Mouse (Mus musculus) spleen, postnatal 10 days (tissue): ENCODE data around the gene S100a4.
A peak's percentile ranks its signal among the peaks of the same experiment; 100 is the strongest.

Experiments
- DNase-seq, 2 experiments: peaks; one replicate each; pipeline ENCODE4 v3.0.0; 2021 to 2022; ENCODE audit warnings: low spot score in 2 of 2

Gene S100a4

DNA sequence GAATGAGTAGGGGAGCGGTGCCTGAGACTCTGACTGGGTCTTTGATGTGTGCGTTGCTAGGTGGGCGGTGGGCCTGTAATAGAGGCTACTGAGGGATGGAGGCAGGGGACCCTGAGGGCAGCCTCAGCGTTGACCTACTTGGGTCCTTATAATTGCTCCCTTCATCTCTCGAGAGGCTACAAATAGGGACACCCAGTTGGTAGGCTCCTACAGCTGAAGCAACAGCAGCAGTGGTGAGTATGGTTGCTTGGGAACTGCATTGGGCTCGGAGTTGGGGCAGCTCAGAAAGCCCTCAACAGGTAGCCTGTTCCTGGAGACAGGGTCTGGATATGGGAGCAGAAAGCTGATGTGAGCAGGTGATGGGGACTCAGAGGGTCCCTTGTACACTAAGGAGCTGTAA, 3.5 kb upstream of the S100a4 start:
- no peak for DNase-seq

DNA sequence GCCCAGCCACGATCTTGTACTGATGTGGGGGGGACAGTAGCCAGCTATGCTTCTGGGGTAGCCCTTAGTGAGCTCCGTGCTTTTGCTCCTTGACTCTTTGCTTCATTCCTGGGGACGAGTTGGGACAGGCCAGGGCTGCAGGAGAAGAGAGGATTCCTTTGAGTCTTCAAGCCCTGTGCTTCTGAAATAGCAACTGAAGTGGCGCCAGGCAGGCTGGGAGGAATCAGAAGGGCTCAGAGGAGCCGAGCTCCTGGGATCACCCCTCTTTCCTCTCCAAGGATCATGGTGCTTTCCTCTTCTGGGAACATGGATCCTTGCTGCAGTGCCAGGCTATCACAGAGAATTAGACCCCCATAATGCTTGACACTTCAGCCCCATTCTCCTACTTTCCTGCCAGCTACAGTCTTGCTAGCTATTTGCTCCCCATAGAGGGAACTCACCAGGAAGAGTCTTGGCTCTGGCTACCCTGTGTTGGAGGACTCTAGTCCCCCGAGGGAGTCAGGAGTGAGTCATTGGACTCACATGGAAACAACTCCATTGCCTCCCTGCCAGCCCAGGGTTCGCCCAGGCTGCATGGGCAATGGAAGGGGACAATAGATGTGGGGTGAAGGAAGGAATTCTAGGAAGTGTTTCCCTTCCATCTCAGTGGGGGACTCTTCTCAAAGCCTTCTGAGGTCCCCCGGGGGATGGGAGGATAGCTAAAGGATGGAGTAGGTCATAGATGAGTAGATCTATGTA, 2.9 kb upstream of the S100a4 start:
- DNase-seq = no peak

DNA sequence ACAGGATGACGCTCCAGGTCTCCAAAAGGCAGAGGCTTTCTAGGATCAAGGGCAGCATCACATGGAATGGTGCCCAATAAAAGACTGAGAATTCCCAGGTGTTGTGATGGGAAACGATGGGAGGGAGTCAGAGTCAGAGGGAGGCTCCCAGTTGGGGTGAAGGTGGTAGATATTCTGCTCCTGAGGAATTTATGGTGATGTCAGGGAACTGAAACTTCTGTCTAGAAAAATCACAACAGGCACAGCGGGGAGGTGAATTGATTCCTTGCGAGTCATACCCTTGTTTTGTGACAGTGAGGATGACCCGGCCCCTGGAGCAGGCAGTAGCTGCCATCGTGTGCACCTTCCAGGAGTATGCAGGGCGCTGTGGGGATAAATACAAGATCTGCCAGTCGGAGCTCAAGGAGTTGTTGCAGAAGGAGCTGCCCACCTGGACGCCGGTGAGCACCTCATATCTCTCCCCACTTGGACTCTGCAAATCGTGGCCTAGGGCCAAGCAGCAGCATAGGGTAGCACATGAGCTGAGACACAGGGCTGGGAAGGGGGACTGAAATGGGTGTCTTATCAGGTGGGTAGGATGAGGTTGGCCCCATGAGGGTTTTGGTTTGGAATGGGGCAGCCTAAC, 2.0 kb upstream of the S100a4 start, which contains the start of gene Gm42674:
Gene Gm42674 (plus strand): TSS at position 419 of the 625 bp plus-strand sequence.
- DNase-seq = no peak

DNA sequence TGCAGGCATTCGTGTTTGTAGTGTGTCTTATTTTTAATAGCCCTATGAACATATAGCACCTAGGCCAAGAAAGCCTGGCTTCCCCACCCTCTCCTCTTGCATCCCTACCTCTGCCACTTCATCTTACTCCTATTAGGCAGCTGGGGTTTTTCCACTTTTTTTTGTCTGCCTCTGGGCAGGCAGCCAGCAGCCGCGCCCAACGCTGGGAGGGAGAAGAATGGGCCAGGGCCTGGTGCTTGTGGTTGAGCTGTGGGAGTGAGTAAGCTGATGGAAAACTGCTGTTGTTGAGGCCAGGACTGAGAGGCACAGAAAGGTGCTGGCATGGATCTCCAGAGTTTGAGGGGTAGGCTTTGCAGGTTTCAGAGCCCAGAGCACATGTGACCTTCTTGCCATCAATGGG, 845 bp downstream of the S100a4 start:
- peak in 1 of 2 experiments; percentile 39 for DNase-seq

DNA sequence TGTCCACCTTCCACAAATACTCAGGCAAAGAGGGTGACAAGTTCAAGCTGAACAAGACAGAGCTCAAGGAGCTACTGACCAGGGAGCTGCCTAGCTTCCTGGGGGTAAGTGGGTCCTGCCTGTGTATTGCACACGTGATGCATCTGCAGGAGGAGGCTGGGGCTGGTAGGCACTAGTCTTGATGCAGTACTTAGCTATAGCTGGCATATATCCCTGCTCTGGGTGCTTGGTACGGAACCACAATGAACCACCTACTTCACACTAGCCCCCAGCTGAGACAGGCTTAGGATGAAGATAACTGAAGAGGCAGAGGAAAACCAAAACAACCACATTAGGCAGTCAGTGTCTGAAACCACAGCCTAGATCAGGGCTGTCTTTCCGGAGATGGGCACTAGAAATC, 1.5 kb downstream of the S100a4 start:
- DNase-seq = no peak

DNA sequence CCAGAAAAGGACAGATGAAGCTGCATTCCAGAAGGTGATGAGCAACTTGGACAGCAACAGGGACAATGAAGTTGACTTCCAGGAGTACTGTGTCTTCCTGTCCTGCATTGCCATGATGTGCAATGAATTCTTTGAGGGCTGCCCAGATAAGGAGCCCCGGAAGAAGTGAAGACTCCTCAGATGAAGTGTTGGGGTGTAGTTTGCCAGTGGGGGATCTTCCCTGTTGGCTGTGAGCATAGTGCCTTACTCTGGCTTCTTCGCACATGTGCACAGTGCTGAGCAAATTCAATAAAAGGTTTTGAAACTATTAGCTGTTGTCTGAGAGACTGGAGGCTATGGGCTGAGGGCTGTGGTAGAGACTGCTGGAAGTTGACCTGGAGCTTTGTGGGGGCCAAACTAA, 2.2 kb downstream of the S100a4 start:
- no peak for DNase-seq

DNA sequence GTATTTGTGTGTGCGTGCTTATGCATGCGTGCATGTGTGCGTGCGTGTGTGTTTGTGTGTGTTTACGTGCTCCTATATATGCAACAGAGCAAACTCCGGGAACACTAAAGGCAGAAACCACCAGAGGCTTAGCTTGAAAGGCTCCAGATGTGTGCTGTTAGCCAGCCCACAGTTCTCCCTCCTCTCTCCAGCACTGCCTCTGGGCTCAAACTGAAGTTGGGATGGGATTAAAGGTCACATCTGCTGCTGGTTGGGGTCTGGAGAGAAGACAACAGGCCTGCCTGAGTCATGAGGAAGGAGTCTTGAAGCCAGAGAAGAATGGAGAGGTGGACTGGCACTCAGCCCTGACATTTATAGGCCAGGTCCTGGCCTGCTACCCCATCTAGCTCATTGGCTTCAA, 2.6 kb downstream of the S100a4 start:
- no peak for DNase-seq

DNA sequence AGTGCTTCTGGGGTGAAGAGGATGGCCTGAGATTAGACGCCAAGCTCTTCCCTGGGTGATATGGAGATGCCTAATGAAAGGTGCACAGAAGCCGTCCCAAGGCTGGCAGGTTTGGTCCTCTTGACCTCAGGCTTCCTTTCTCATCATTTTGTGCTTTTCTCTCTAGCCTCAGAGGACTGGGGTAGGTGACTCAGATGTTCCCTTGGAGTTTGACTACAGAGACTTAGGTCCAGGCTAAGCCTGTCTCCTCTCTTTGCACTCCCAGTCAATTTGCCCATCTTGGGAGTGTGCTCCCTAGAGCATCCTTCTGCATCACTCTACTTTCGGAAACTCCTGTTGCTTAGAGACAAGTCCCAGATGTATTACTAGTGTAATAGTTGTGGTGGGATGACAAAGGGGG, 3.8 kb downstream of the S100a4 start:
- no peak for DNase-seq

DNA sequence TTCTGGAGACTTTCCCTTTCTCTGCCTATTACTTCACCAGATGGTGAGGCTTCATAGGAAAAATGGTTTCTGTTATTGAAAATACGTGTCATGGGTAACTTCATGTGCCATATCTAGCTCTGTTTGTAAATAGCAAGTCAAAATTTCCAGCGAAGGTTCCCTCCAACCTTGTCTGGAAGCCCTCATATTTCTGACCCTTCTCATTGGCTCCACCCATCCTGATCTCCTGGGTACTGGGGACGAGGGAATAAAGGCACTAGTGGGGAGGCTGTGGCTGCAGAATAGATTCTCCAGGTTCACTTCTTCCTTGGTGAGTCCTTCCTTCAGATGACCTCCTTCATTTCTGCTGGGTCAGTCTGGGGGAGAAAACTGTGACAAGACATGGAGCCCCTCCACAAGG, 4.7 kb downstream of the S100a4 start, which contains the start of gene S100a5:
Gene S100a5 (plus strand): TSS at position 301 of the 400 bp plus-strand sequence.
- no peak for DNase-seq

DNA sequence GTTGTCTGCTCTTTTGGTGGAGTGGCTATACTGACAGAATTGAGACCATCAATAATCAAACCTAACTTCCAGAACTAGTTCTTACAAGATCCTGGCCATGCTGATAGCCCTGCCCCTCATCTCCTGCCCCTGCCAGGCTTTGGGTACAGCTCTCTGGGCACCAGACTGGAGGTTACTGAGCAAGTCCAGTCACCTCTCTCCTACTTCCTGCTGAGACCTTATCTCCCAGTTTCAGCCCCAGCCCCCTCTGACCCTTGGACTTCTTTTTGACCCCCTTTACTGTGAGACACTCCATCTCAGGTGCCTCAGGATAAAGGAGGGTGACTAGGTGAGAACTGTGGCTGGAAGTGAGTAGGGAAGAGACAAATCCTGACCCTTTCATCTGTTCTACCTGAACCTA, 5.5 kb downstream of the S100a4 start:
- DNase-seq = no peak

DNA sequence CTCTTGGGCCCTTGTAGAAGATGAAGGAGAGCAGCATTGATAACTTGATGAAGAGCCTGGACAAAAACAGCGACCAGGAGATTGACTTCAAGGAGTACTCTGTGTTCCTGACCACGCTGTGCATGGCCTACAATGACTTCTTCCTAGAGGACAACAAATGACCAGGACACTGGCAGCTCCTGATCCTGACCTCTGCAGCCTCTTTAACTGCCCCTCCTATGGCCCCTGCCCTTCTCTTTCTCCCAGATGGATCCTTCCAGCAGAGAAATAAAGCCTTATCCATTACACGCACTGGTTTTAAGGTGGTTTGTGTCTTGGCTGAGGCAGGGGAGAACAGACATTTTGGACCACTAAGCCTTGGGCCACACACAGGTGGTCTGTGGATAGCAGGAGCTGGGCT, 7.9 kb downstream of the S100a4 start:
- DNase-seq = no peak

DNA sequence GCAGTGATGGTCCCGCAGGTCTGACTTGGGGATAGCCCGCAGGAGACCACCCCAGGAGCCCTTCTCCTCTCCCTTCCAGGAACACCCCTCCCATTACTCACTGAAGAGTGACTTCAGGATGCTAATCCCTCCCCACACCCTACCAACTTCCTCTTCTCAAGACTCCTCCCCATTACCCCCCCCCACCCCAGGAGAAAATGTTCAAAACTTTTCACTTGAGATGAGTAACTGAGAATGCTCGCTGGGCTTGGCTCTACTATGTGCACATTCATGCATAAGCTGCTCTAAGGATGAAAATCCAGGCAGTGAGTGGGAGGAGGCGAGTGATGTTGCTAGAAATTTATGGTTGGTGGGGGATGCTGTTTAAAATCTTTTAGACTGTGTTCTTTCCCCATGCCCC, 8.5 kb downstream of the S100a4 start:
- DNase-seq = no peak

DNA sequence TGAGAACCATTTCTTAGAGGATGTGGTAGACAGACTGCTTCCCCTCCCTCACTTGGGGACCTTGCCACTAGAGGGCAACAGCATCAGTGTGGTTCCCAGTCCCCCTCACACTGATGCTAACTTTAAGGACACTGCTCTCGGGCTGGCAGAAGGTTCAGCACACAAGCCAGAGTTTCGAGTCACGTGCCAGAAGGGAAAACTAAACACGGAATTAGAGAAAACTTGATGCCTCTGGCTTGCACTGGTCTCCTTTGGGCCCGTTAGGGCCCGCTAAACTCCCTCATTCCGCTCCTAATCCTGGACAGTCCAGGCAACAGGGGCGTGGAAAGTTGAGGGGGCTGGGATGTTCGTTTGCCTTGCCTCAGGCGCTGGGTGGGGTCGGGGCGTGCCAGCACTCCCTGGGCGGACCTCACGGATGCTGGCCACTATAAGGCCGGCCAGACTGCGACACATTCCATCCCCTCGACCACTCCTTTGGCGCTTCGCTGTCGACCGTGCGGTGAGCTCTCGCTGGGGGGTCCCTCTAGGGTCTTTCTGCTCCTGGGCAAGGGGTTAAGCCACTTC, 9.2 kb downstream of the S100a4 start, which contains the start of gene S100a6:
Gene S100a6 (plus strand): TSS at position 155 of the 564 bp plus-strand sequence.
- peak in 1 of 2 experiments; percentile 80 for DNase-seq

DNA sequence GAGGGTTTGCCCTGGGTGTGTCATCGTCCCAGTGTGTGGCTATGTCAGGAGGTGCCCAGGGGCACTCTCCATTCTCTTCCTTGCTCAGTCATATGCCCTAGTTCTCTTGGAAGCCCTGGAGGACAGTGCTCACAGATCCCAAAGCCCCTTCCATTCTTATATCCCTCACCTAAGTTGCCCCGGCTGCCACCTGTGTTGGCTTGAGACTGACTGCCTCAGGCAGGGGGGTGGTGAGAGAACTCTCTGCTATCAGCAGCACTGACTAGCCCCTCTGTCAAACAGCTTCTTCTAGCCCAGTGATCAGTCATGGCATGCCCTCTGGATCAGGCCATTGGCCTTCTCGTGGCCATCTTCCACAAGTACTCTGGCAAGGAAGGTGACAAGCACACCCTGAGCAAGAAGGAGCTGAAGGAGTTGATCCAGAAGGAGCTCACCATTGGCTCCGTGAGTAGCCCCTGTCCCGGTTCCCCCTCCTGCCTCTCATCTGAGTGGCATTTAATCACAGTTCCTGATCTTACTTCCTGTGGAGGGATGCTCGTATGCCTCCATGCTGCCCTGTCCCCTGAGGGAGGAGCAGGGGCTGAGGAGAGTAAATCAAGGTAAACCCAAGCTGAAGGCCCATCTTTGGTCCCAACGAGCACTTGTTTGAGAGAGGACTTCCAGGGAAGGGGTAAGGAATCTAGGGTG, 10.0 kb downstream of the S100a4 start:
- no peak for DNase-seq

DNA sequence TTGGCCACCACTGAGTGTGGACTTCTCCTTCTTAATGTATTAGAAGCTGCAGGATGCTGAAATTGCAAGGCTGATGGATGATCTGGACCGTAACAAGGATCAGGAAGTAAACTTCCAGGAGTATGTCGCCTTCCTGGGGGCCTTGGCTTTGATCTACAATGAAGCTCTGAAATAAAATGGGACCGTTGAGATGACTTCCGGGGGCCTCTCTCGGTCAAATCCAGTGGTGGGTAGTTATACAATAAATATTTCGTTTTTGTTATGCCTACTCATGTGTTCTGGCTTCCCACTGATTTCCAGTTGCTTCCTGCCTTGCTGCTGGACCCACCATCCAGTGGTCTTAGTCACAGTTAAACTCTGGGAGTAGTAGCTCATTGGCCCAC, 10.6 kb downstream of the S100a4 start:
- DNase-seq = no peak

DNA sequence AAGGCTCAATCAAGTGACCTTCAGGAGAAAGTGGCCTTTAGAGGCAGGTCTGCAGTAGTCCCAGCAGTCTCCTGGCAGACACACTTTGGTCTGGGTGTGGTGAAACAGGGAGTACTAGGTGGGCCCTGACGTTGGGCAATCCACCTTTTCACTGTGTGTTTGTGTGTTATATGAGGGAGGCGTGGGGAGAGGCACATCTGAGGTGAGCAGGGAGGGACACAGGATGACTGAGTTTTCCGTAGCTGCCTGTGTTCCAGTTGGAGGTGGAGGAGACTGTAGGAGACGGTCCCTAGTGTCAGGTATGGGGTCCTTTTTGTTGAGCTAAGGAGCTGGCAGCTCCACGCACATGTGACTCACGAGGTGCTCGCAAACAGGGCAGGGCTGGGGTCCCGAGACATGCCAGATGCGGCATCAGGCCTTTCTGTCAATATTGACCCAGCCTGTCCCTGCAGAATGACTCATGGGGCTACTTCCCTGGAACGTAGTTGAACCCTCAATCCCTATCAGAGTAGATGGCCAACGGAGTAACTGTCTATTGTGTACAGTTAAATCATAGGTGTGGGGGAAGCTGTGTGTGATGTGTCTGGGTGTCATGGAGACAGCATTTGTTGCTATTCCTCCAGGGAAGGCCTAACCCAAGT, 11.2 kb downstream of the S100a4 start:
- DNase-seq = no peak

DNA sequence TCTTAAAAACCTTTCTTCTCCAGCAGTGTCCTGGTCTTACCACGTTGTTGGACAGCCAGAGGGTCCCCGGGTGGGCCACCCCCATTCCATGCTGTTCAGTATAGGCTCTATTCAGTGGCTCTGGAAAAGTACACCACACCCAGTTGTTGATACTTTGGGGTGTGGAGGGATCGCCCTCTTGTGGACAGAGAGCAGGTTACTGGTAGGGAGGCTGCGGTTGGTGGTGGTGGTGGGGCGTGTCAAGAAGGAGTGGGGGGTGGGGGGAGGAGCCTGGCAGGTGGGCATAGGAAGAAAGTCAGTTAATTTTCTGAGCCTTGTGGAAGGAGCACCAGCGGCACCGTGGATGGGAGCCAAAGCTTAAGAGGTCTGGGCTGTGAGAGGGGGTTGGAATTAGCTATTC, 11.8 kb downstream of the S100a4 start:
- DNase-seq = peak in 1 of 2 experiments; percentile 72

DNA sequence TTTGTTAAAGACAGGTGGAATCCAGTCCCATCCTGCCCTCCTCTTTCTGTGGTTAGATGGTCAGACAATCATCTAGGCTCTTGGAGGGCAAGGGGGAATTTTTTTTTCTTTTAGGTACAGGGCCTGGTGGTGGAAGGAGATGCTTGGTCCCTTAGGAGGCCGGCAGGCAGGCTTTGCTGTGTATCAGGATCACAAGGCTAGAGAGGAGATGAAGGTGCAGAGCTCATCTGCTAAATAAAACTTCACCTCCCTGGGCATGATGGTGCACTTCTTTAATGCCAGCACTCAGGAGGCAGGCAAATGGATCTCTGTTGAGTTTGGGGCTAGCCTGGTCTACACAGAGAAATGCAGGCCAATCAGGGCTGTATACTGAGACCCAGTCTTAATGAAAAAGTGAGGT, 12.3 kb downstream of the S100a4 start:
- DNase-seq = no peak

DNA sequence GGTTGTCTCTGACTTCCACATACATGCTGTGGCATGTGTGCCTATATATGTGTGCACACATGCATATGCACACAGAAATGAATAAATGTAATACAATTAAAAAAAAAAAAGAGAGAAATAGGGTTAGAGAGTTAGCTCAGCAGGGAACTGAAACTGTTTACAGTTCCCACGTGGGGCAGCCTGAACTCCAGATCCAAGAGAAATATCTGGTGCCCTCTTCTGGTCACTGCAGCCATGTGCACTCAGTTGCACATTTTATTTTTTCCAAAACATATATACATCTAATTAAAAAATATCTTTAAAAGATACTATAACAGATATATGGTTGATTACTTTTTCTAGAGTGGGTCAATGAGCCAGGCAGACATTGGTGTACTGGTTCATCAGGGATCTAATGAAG, 14.0 kb downstream of the S100a4 start:
- no peak for DNase-seq

DNA sequence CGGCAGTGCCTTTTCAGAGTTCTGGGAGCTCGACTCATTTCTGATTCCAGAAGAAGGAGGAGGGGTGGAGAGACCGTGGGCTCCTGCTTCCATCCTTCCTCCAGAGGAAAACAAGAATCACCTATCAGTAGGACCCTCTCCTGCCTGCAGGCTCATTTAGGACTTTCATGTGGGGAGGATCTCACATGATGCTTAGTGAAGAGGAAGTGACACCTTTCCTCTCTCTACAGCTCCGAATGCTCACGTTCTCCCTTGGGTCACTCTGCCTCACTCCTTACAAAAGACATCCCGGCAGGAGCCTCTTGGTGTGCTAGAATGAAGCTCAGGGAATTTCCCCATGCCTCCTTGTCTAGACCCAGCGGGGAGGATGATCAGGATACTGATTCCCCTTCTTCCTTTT, 18.0 kb downstream of the S100a4 start:
- DNase-seq = no peak

DNA sequence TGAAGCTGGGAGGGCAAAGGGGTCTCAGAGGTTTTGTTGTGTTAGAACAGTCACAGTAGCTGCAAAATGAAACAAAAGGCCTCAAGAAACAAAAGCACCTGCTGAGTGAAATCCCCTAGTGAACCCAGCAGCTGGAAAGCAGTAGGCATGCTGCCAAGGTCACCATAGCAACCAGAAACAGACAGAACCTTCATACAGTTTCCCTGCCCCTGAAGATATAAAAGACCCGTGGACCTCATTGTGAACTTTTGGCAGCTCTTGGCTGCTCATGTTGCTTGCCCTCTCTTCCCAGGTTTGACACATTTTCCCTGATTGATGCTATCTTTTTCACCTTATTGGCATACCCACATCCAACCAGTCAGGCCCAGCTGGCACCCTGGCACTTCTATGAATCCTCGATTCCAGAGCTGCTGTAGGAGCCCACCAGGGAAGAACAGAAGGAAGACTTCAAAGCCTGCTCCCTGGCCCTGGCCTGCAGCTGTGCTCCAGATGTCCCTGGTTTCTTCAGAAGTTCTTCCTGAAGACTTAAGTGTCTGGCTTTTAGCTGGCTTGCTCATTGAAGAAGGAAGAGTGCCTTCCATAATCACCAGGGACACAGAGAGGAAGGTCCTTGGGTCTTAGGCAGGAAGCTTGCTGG, 20.0 kb downstream of the S100a4 start:
- DNase-seq = peak in 1 of 2 experiments; percentile 42

DNA sequence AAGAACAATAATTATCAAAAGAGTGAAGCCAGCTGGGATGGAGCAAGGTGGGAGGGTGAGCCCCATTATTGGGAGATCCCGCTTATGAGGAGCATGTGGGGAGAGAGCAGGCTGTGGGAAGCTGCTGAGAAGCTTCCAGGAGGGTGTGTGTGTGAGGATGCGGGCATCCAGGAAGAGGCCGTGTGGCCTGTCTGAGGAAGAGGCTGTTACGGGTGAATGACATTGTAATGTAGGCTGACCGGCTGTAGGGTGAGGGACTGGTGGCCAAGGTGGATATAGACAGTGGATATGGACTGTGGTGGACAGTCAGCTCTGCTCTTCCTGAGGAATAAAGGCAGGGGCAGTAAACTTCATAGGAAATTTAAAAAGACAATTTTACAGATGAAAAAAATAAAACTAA, 21.9 kb downstream of the S100a4 start:
- no peak for DNase-seq
